Mouse (Mus musculus) kidney, adult 2 months (tissue): ENCODE results near the gene Vsig4.

Experiments used
- CTCF ChIP-seq: fragments of 200-500 bp; conservative IDR thresholded peaks from 2 replicates; pipeline ENCODE4 v1.5.1; 2011; ENCODE audit warnings: low read depth, mild to moderate bottlenecking, control low read depth, low read length, moderate library complexity, mixed read lengths; ENCODE audit not compliant: insufficient read depth, insufficient read length
- POLR2A ChIP-seq: fragments of 200-500 bp; IDR thresholded peaks from one replicate; pipeline ENCODE4 v1.6.1; 2011; ENCODE audit warnings: low read depth, low read length, control low read depth

DNA sequence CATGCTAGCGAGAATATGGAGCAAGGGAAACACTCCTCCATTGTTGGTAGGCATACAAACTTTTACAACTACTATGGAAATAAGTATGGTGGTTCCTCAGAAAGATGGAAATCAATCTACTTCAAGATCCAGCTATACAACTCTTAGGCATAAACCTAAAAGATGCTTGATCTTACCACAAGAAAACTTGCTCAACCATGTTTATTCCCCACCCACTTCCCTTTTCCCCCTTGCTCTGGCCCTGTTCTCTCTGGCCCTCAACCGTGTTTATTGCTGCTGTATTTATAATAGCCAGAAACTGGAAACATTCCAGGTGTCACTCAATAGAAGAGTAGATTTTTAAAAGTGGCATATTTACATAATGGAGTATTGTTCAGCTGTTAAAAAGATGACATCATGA lies 45.9 kb upstream of the Vsig4 start:
- no peak for TF ChIP-seq CTCF
- TF ChIP-seq POLR2A = no peak
